Mouse (Mus musculus) mouse embryonic stem cell (cell line): ENCODE measurements around the gene Rad51b.

Source experiments
- in situ Hi-C, 2 experiments: fragments of 300-500 bp; cut with MboI; formaldehyde crosslinking; loops; 1 replicate in 1 of 2; 3 replicates in 1 of 2; pipeline ENCODE4 v1.14.3; 2019 to 2020; ENCODE audit warnings: low sequenced_read_pairs in 2 of 2, low pct_unique_long_range_greater_than_20kb in 1 of 2, mixed read lengths in 1 of 2; ENCODE audit not compliant: unreplicated experiment in 1 of 2

The Rad51b gene

DNA sequence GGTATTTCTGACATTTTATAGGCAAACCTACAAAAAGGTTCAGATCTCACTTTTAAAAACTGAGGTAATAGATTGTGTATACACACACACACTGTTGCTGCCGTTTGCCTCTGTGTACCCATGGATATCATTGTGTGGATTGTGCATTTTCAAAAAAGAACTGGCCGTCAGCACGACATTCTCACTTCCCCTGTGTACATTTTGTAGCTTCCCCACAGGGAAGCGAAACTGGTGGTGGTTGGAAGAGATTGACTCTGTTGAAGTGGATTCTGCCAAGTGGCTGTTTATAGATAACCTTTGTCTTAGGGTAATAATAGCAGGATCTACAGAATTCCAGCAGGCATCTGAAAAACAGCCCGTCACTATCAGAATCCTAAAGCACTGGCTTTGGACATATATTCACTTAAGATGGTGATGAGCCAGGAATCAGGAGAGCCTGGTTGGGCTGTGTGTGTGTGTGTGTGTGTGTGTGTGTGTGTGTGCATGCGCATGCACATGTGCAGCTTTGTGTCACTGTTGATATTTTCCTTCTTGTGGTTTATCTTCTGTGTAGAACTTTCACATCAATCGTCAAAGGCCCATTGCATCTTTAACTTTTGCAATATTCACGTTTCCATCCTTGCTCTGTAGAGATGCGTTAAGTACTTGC lies 336.5 kb downstream of the Rad51b start:
- in situ Hi-C loops = no loop called here

DNA sequence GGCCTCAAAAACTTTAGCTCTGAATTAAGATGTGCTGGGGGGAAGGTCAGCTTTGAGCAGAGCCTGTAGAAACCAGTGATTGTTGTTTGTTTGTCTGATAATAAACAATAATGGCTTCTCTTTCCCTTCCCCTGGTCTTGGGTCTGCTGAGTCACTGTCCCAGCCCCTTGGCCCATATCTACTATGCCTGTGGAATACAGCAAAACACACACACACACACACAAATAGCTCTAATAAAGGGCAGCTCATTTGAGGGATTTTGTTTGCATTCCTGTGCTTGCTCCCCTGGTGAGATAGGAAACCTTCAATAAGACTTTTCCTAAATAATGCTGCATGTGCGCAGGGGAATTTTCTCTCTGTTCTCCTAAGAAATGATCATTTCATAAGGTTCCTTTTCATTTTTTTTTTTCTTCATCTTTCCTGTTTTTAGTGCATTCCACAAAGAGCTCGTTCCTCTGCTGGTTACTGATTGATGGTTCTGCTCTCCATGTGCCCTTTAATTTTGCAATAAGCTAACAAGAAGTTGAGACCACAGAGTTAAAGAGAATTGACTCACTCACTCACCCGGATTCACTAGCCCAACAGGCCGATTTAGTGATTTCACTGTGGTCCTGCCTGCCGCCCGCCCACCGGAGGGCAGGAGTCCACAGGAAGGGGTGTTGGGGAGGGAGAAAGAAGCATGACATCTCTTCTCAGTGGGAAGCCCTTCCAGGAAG lies 344.6 kb downstream of the Rad51b start:
- in situ Hi-C loops = no loop called here

DNA sequence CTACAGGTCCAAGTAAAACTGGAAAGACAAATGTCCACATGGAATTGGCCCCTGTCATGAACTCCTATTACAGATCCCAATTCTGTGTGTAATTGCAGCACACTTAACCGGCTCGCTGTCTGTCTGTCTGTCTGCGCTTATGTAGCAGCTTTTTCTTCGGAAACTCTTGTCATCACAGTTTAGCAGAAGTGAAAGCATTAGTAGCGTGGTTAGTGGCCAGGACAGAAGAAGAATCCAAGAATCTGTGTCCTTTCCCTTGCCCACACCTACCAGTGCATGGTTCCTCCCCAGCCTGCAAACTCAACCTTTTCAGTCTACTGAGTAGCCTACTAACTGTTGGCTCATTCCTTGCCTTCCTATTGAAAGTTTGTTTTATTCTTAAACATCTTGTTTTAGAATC lies 345.6 kb downstream of the Rad51b start:
- in situ Hi-C loops = no loop called here

DNA sequence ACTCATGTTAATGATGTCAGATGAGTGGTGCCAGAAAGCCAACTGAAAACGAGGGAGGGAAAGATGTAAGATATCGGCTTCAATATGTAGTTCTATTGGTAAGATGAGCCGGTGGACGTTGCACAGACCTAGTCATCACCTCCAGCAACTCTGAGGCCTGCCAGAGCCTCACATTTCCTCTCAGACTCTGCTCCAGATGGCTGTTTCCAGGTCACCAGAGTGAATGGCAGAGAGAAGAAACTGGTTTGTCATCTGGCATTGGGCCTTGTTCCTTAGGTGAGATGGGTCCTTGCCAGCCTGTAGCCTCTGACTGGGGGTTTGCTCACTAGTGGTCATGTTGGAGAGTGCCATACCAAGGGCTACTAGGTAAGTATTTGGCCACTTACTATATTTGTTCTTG lies 348.6 kb downstream of the Rad51b start:
- in situ Hi-C loops = no loop called here

DNA sequence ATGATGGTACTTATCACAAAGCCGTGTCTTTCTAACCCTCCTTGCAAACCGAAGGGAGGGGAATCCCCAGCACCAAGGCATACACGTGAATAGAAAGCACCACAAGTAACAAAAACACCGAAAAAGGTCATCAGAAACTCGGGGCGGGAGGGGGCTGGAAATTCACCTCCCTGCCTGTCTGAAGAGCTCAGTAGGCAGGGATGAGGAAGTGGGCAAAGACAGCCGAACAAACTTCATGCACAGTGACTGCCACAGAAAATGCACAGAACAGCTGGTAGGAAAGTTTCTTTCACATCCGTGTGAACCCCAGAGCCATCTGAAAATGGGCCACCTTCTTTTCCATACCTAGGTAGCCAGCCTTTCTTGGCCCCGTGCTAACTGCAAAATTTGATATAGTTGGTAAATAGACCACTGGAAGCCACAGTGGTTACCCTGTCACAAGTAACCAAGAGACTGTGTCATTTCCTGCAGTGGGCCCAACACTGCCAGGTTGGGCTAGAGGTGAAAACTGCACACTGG lies 349.6 kb downstream of the Rad51b start:
- in situ Hi-C loops = no loop called here

DNA sequence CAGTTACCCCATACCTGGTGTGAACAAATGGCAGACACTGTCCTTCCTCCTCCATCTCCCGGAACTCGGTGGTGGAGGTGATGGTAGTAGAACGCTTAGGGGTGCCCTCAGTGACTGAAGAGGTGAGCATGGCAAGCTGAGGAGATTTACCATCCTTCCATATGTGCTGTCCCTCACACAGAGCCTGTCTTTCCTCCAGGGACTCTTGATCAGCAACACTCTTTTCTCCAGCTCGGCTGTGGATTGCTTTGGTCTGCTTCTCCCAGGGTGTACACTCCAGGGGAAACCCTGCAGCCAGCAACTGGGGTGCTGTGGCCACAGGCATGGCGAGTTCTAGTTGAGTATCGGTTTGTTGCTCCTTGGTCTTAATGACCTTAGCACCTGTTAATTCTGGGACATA lies 350.3 kb downstream of the Rad51b start:
- in situ Hi-C loops = no loop called here

DNA sequence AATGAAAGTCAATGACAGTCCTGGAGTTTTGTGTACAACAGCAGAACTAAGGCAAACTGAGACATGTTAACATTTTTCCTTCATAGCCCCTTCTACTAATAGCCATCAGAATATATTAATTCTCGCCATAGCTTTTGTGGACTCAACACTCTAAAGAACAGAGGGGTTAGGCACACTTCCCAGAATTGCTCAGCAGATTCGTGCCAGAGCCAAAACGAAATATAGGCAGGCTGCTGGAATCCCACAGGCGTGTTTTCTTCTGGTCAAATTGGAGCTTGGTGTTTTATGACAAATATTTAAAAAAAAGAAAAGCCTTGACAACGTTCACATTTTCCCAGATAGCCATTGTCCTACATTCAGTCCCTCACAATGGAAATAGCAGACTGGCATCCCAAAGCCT lies 350.9 kb downstream of the Rad51b start:
- in situ Hi-C loops = no loop called here

DNA sequence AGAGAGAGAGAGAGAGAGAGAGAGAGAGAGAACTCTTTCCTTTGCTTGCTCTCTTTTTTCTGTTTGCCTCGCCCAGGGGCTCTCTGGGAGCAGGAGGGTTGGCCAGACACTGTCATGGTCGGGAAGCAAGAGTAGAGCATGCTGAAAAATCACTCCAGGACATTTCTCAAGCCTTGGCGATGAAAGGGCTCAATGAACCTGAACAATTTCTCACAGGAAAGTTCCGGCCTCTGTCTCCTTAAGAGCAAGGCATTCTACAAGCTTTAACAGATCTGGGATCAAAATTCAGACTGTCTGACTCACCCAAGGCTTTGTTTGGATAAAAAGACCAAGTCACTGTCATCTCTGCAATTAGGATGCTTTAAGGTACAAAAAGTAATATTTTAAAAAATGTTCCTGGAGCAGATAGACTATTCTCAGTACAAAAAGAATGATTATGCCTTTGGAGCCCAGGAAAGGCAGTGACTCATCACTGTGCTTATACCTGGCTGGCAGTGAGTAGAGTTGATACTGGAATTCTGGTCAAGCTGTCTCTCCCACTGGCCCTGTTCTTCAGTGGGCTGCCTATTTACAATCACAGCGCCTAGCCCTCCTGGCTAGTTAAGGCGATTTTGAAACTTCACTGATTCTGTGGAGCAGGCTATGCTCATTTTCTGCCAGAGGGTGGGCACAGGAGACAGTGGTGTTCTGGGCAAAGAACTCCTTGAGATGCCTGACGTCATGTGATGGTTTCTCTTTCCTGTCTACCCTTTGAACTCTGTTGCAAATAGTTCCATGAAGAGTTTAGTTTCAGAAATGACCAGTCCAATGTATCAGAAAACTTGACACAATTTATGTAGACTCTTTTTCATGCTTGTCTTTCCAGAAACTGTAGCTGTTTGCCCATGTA lies 352.0 kb downstream of the Rad51b start:
- in situ Hi-C loops = no loop called here

DNA sequence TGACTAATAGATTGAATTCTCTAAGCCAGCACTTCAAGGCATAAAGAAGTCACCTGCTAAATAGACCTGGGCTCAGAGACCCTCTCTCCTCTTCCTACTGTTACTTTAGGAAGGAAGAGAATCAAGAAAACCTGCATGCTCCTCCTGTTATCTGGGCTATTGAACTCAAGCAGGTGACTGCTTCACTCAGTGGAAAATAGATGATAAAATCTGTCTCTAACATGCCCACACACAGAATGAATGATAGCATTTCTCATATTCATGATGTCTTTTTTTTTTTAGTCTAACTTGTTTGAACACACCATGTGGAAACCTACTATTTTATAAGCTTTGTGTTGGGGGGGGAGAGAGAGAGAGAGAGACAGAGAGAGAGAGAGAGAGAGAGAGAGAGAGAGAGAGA lies 352.7 kb downstream of the Rad51b start:
- in situ Hi-C loops = no loop called here

DNA sequence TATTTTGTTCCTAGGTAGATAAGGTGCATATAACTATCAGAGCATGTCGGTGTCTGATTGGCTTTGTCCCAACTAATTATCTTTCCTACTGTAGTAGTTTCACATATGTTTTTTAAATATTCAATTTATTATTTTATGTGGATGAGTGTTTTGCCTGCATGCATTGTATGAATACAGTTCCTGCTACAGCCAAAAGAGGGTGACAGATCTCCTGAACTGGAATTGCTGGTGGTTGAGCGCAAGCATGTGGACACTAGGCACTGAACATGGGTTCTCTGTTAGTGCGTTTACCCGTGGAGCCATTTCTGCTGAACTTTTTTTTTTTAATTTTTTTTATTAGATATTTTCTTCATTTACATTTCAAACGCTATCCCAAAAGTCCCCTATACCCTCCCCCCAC lies 358.1 kb downstream of the Rad51b start:
- in situ Hi-C loops = no loop called here

DNA sequence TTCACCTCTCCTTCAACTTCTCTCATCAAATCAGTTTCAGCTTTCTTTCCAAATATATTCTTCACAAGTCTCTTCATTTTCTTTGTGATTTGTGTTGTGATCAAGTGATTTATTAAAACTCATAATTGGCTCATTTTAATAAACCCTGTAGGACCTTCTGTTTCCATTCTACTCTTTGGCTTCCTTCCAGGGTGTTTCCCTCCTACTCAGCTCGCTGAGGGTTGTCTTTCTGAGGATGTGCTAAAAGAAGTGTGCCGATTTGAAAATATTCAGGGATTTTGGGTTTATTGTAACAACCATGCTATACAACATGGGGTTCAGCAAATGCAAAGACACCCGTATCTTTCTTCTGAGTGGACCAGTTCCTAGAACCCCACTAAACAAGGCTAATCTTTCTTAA lies 361.8 kb downstream of the Rad51b start:
- in situ Hi-C loops = no loop called here

DNA sequence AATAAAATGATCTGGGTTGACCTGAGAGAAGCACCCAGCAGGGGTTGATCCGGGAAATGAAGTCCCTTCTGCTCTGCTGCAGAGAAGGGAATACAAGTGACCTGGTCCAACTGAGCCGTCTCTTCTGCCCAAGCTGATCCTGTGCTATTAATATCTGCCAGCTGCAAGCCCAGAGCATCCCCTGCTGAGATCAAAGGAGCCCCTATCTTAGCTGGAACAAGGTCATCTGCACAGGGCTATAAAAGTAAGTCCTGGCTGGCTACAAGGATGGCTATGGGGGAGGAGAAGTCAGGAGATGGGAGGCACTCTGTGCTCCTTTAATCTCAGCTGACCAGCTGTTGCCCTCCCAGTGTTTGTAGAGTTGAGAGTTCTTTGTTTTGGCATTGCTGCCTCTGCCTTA lies 364.2 kb downstream of the Rad51b start:
- in situ Hi-C loops = no loop called here

DNA sequence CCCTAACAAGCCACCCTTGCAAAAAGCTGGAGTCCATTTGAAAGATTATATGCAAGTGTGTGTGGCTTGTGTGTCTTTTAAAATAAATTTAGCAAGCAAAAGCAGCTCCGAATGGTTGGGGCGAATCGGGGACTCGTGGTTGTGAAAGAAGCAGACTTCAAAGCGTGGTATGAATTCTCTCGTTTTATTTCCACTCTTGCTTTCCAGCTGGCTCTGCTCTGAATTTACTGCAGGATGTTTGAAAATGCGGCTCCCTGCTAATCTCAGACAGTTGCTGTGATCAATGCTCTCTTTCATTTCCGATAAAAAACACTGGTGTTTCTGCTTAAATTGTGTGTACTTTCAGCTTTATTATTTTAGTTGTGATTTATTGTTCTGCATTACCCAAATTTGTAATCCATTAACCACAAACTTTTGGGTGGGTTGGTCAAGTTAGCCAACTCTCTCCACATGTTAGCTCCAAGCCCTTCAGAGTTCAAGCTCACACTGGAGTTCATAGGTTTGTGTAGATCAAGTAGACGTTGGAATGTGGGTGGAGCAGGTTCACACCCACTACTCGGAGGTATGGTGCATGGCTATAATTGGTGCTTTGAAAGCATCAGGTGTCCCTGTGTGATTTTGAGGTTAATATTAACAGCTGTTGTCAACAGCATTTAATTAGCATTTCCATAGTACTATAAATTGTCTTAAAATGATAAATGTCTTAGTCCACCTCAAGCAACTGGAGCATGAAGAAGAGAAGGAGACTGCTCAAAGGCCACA lies 366.2 kb downstream of the Rad51b start:
- in situ Hi-C loops = no loop called here

DNA sequence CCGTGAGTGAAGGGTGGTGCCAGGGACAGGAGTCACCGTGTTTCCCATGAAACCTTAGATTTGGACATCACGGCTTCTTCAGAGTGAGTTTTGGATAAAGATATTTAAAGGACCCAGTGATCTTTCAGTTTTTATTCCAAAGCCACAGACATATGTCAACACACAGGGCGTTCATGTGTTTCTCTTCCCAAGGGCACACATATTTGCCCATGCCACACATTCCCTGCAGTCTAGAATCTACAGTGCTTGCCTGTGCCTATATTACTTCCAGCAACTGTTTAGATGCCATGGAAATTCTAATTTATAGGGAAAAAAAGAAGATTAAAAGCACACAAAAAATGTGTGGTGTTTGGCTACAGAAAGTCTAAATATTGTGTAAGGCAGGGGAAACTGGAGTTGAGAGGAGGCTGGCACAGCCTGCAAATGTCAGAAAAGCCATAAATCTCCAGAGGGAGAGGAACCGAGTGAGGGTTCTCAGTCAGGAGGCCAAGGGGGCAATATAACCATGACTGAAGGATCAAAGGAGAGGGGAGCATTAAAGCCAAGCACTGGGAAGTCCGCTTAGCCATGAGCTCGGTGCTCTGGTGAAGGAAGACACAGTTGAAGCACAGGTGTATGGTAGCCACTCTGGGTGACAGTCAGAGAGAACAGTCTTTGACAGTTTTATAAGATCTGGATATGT lies 367.0 kb downstream of the Rad51b start:
- in situ Hi-C loops = no loop called here

DNA sequence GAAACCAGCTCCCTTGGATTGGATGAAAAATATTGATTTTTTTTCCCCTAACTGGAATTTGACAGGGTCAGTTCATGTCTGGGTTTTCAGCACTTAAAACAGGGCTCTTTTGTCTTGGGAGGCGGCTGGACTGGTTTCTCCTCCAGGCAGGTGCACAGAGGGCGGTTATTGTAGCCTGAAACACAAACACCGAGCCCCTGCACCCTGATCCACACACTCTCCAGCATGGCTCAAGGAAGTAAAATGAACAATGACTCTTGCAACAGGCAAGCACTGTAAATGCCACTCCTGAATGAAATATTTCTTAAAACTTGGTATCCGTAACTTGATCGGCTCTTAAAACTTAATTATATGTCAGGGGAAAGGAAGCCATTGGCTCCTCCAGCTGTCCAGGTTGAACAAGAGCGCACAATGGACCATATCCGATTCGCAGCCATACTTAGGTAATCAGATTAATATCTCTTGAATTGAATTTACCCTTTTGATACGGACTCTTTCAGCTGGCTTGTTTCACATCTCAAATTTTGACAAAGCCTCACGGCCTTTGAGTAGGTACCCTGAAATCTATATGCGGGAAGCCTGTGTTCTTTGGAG lies 377.9 kb downstream of the Rad51b start:
- in situ Hi-C loops = no loop called here

DNA sequence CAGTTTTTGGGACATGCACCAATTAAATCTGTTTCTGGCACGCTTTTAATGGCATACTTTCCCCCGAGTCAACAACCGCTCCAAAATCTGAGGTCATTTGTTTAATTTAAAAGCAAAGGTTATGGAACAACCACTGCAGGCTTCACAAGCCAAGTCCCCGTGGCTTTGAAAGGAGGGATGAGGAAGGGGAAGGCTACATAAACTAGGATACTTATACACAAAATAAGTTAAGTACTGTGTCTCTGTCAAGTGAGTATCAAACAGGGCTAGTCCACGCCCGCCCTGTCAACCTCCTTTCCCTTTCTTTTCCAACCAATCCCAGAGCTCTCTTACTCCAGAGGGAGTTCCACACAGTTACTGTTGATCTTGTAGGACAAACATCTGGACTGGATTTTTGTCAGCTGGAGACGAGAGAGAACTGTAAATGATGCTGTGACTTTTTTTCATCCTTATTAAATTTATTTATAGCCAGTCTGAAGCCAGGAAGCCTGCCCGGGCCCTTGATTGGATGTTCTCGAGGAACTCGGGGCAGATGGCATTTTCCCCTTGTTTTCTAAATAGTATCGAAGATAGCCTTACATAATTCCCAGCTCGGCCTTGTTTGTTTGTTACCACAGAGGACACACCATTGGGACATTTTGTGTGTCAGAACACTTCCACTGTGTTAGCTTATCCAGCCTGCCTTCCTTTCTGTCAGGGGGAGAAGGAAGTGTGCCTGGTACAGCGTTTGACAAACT lies 378.5 kb downstream of the Rad51b start:
- in situ Hi-C loops = no loop called here

DNA sequence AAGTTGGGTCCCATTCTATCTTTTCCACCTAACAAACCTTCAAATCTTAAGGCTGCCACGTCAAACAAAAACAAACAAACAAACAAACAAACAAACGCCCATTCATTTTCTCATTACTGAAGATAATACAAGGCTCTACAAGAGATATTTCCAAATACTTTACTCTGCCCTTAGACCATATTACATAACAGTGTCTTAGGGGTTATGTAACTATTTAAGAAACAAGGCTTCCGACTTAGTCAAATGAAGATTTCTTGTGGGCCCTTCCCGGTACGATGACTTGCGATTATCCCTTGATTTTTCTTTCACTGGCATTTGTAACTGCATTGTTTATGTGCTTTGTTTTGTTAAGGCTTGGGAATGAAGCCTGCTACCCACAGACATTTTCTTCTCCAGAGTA lies 379.2 kb downstream of the Rad51b start:
- in situ Hi-C loops = no loop called here
